Mouse (Mus musculus) testis, adult 2 months (tissue): ENCODE data around the gene Nipa1. TPM values are rescaled to one million over a fixed set of nuclear protein-coding genes. Genes with fewer than 3 reads are reported as not detected.

Source experiments
- H3K27ac ChIP-seq: fragments of 200-500 bp; 2 replicates; pipeline ENCODE4 v1.5.1; 2012; ENCODE audit warnings: low read depth, low read length; ENCODE audit not compliant: control insufficient read depth, insufficient read depth
- H3K27me3 ChIP-seq: fragments of 200-500 bp; 2 replicates; pipeline ENCODE4 v1.6.1; 2012; ENCODE audit warnings: mild to moderate bottlenecking, low read length, moderate library complexity; ENCODE audit not compliant: control insufficient read depth, insufficient read depth
- H3K36me3 ChIP-seq: fragments of 200-500 bp; 2 replicates; pipeline ENCODE4 v1.6.1; 2012; ENCODE audit warnings: mild to moderate bottlenecking, low read length; ENCODE audit not compliant: control insufficient read depth, insufficient read depth
- H3K4me1 ChIP-seq: fragments of 200-500 bp; 2 replicates; pipeline ENCODE4 v1.6.1; 2012; ENCODE audit warnings: low read length; ENCODE audit not compliant: control insufficient read depth, insufficient read depth
- H3K4me3 ChIP-seq: fragments of 200-500 bp; 2 replicates; pipeline ENCODE4 v1.5.1; 2012; ENCODE audit warnings: low read depth, mild to moderate bottlenecking, low read length, moderate library complexity, mixed read lengths; ENCODE audit not compliant: control insufficient read depth
- CTCF ChIP-seq: fragments of 200-500 bp; IDR thresholded peaks from 2 replicates; pipeline ENCODE4 v1.5.1; 2012; ENCODE audit warnings: low read depth, mild to moderate bottlenecking, inconsistent platforms, low read length, moderate library complexity; ENCODE audit not compliant: control insufficient read depth, insufficient read depth, insufficient replicate concordance
- POLR2A ChIP-seq: fragments of 200-500 bp; IDR thresholded peaks from 2 replicates; pipeline ENCODE4 v1.6.1; 2012; ENCODE audit warnings: low read depth, mild to moderate bottlenecking, inconsistent platforms, low read length, moderate library complexity; ENCODE audit not compliant: control insufficient read depth
- polyA plus RNA-seq: library from polyadenylated mRNA; depleted of rRNA; stranded (reverse); fragments of >200 nt; gene quantifications from 2 replicates; pipeline ENCODE4 v1.2.3, GENCODE M21; 2012

The Nipa1 gene
- polyA plus RNA-seq, 1 experiment: 0.93 TPM

DNA sequence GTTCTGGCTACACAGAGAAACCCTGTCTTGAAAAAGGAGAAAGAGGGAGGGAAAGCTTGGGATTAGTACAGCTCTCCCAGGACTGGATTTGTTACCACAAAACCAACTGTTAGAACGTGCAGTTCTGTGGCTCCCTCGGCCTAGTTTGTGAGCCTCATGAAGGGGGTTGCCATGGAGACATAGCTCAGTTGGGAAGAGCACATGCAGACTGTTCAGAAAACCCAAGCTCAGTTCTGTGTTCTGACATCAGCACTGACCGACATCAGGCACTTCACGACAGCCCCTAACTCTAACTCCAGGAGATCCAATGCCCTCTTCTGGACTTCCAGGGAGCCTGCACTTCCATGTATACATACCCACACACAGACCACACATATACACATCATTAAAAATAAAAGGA is 24.7 kb downstream of the Nipa1 start:
- Histone ChIP-seq H3K36me3 (no peaks in the 10 kb centered on the region), H3K27ac (no peak overlapping the region), H3K4me1 (peaks cover 4% of the 10 kb centered on the region; the same call in 1 of the 2 replicates), H3K4me3 (no peak overlapping the region), H3K27me3 (no peaks in the 10 kb centered on the region)
- TF ChIP-seq POLR2A (no peak), CTCF (no peak)

DNA sequence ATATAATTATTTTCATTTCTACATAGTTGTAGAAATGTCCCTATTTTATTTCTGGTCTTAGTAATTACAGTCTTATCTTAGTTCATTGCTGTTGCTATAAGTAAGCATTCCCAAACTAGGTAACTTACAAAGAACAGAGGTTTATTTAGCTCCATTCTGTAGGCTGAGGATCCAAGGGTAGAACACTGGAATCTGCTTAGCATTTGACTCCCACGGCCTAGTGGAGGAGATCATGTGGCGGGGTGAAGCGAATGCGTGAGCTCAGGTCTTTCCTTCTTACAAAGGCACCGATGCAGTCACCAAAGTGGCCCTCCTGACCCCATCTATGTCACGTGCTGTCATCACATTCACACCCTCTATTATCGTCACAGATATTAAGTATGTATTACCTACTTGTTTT is 27.9 kb downstream of the Nipa1 start:
- Histone ChIP-seq H3K27ac (no peak overlapping the region), H3K4me1 (peaks cover 4% of the 10 kb centered on the region; the same call in 1 of the 2 replicates), H3K27me3 (no peaks in the 10 kb centered on the region), H3K36me3 (no peaks in the 10 kb centered on the region), H3K4me3 (no peak overlapping the region)
- TF ChIP-seq CTCF (no peak), POLR2A (no peak)

DNA sequence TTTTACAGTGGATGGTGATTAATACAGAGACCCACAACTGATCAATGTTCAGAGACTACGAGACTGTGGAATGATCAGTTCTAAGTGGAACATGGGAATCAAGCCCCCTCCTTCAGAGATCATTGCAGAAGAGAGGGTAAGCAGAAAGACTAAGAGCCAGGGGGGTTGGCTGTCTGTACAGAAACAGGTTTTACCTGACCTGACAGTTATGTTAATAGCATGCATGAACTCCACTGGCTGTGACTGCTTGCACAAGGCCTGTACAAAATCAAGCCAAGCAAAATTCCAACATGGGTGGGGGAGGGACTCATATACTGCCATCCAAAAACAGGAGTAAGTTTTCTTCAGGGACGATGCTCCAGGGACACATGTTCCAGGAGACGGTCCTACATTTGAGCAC is 28.6 kb downstream of the Nipa1 start:
- no peaks in the 10 kb centered on the region for H3K27me3 ChIP-seq
- no peak overlapping the region for H3K27ac ChIP-seq
- no peaks in the 10 kb centered on the region for H3K36me3 ChIP-seq
- no peak overlapping the region for H3K4me3 ChIP-seq
- peaks cover 4% of the 10 kb centered on the region; the same call in 1 of the 2 replicates for H3K4me1 ChIP-seq
- TF ChIP-seq POLR2A: no peak
- TF ChIP-seq CTCF: no peak

DNA sequence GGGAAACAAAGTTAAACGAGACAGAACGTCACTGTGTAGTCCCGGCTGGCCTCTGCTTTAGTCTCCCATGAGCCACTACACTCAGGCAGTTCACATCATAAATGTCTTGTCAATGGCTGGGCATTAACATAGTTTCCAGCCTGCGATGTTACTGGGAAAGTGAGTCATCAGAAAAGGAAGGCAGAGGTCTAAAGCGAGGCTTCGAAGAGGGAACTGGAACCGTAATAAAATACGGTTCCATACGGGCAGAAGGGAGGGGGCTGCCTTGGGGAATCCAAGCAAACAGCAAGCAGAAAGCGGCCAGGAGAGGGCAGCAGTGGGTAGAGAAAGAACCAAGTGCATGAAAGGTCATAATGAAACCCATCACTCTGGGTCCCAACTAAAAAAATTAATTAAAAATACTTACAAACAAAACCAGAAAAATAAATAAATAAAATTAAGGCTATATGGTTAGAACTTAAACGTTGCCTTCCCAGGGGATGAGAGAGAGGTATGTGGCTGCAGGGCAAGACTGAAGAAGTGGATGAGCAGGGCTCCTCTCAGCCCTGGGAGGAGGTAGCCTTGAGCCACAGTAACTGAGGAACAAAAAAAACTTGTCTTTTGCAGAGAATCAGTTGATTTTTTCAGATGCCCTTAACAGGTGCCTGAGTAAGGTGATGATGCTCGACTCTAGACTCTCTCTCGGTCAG is 33.1 kb downstream of the Nipa1 start:
- peak; percentile 54; the same call in 1 of the 2 replicates for TF ChIP-seq CTCF
- no peak for TF ChIP-seq POLR2A
- Histone ChIP-seq H3K27ac (no peak overlapping the region), H3K4me1 (no peaks in the 10 kb centered on the region), H3K27me3 (no peaks in the 10 kb centered on the region), H3K36me3 (no peaks in the 10 kb centered on the region), H3K4me3 (no peak overlapping the region)

DNA sequence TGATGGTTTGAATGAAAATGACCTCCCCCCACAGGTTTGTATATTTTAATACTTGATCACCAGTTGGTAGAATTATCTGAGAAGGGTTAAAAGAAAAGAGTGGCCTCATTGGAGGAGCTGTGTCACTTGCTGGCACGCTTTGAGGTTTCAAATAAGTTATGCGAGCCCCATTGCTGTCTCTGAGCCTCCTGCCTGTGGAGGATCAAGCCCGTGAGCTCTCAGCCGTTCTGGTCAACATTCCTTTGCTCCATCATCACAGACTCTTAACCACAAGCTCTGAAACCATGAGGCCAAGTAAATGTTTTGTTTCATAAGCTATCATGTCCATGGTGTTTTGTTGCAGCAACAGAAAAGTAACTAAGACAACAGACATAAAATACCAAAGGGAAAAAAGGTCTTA is 35.0 kb downstream of the Nipa1 start:
- no peaks in the 10 kb centered on the region for H3K4me1 ChIP-seq
- no peak overlapping the region for H3K27ac ChIP-seq
- TF ChIP-seq POLR2A: no peak
- no peak for TF ChIP-seq CTCF
- H3K4me3 ChIP-seq: no peak overlapping the region
- H3K36me3 ChIP-seq: no peaks in the 10 kb centered on the region
- H3K27me3 ChIP-seq: no peaks in the 10 kb centered on the region

DNA sequence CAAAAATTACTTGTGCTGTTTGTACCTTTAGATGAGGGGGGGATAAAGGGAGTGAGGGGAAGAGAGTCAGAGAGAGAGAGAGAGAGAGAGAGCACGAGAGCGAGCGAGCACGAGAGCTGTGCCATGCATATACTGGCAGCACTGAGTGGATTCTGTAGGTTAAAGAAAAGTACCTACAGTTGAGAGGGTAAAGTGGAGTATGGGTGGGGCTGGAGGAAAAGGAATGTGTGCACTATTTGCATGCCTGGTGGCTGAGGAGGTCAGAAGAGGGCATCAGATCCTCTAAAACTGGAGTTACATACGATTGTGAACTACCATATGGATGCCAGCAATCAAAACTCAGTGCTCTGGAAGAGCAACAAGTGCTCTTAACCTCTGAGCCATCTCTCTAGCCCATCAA is 36.6 kb downstream of the Nipa1 start:
- H3K4me1 ChIP-seq: no peaks in the 10 kb centered on the region
- no peak overlapping the region for H3K4me3 ChIP-seq
- H3K27me3 ChIP-seq: no peaks in the 10 kb centered on the region
- TF ChIP-seq POLR2A (no peak), CTCF (no peak)
- no peak overlapping the region for H3K27ac ChIP-seq
- H3K36me3 ChIP-seq: no peaks in the 10 kb centered on the region

DNA sequence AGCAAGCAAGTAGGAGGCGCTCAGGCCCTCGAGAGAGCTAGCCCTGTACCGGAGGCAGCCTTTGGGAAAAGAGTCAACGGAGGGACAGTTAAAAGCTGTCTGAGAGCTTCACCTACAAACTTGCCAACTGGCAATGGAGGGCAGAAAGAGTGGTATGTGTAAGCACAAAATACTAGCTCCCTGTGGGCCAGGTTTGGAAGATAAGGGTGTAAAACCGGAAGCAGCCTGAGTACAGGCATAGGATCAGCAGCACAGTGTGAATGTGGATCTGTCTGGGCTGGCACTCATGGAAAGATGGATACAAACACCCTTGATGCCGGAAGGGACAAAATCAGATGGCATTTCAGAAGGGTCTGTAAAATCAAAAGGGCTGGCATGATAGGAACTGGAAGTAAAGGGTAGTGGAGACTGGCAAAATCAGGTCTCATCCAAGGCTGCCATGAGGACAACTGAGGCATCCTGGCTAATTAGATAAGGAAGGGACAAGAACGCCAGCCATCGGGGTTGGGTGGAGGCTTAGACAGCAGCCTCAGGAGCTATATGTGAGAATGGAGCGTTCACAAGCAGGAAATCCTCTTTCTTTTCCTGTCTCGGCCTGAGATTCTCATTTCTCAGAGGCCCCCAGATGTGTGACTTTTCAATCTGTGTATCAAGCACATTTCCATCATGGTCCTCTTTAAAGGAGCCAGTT is 37.6 kb downstream of the Nipa1 start:
- no peak for TF ChIP-seq POLR2A
- Histone ChIP-seq H3K27ac (no peak overlapping the region), H3K4me1 (no peaks in the 10 kb centered on the region), H3K4me3 (no peak overlapping the region), H3K36me3 (no peaks in the 10 kb centered on the region), H3K27me3 (no peaks in the 10 kb centered on the region)
